Mouse (Mus musculus): ENCODE measurements around the gene Fut1. TPM values are rescaled to one million over a fixed set of nuclear protein-coding genes. Genes with fewer than 3 reads are reported as not detected.

Fut1 gene
- total RNA-seq (2018; cell fraction: chromatin; rRNA removed): not detected
- total RNA-seq (2018; cell fraction: cytosol; rRNA removed): not detected
- not detected for total RNA-seq (2018; cell fraction: nucleus; rRNA removed)
- not detected in 3 replicates for polyA plus RNA-seq (2018)

DNA sequence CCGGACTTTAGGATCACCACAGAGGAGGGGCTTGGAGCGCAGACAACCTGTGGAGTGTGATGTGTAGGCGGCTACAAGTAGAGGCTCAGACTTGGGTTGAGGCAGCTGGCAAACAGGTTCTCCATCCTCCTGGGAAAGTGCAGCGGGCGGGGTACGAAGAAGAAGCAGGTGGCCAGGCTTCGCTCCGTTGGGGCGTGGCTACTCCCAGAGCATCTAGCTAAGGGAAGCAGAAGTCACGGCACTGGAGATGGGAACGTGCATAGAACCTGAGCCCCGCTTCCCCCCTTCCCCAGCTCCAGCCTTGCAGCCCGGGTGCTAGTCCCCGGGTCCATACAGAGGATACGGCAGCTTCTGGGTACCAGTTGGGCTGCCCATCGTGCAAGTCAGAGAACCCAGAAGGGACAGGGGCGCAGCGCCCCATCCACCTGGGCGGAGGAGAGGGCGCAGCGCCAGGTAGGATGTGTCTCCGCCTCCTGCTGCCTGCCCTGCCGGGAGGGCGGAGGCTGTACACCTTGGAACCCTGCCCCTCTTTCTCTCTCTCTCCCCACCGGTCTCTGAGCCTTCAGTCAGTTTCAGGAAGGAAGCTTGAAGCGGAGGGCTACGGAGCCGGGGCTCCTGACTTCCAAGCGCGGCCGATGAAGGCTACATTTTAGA lies at the start of gene Fut1:
Gene Fut1, plus strand, starts transcription at position 248 of the 654 bp plus-strand sequence.
- no peak within 1 kb of the TSS for H3K4me3 ChIP-seq (ENCODE audit: inconsistent target)
- WGBS (ENCODE audit: missing documents): 30% methylated on average over 30 of the region's 31 CpGs
- no peaks in the 10 kb centered on the region for H3K36me3 ChIP-seq (ENCODE audit: inconsistent target)
- no peak within 1 kb of the TSS for H3K27ac ChIP-seq
- no peaks in the 10 kb centered on the region for H3K79me2 ChIP-seq (ENCODE audit: inconsistent target)

DNA sequence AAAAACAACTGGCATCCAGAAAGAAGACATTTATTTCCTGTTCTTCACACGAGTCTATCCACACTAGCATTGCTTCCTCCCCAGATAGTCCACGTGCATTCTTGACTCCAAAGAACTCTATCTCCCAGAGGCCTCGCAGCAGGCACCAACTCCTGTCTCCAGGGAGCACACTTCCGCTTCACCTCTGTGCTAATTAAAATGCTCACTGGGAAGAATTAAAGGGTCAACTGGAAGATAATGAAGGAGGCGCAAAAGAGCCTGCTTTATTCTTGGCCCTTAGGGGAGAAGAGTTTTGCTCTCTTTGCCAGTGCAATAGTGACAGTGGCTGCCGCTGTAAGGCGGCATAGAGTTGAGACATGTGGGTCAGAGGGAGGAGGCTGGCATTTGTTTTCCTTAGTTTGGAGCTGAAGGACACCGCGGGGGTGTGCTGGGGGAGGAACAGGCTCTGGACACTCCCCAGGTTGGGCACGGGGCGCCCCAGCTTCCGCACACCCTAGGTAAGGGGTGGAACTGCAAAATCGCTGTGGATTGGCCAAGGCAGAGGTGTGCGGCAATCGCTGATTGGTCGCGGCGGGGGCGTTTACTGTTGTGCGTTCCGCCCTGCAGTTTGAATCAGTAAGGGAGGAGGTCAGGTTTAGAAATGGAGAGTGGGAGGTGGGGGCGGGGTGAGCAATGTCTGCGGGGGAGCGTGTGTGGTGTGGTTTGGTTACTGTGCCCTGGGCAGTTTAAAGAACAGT lies 49.1 kb upstream of the Fut1 start:
- peak overlapping the region; percentile 11; the same call in 1 of the 2 replicates for H3K4me3 ChIP-seq (ENCODE audit: inconsistent target)
- 2% methylated on average over 24 of the region's 24 CpGs for WGBS (ENCODE audit: missing documents)
- H3K27ac ChIP-seq: peak overlapping the region; percentile 63
- H3K36me3 ChIP-seq (ENCODE audit: inconsistent target): no peaks in the 10 kb centered on the region
- peaks cover 26% of the 10 kb centered on the region for H3K79me2 ChIP-seq (ENCODE audit: inconsistent target)

DNA sequence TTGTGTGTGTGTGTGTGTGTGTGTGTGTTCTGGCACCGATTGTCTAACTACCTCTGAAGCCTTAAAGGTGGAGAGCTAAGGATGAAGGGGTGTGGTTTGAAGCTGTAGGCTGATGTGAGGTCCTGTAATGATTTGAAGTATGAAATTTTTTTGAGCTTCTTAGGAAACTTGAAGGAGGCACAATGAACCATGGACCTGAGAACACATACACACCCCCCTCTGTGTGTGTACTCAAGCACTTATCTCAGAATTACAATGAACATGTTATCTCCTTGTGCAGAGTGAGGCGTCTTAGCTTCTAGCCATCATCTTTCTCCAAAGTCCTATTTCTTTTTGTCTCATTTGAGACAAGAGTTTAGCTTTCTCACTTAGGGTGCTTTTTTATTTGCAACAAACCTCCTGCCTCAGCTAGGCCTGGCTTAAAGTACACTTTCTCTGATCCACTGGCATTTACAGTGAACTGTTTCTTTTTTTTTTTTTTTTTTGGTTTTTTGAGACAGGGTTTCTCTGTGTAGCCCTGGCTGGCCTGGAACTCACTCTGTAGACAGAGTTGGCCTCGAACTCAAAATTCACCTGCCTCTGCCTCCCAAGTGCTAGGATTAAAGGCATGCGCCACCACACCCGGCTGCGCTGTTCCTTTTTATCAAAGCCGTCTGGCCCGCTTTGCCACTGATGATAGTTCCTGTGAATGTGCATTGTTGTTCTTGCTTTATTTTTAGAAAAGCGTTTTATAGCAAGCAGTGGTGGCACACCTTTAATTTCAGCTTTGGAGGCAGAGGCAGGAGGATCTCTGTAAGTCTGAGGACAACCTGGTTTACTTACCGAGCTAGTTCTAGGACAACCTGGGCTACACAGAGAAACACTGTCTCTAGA lies 48.3 kb upstream of the Fut1 start:
- H3K4me3 ChIP-seq (ENCODE audit: inconsistent target): peak overlapping the region; percentile 11; the same call in 1 of the 2 replicates
- no peaks in the 10 kb centered on the region for H3K36me3 ChIP-seq (ENCODE audit: inconsistent target)
- WGBS (ENCODE audit: missing documents): 85% methylated on average over 10 of the region's 10 CpGs
- peaks cover 35% of the 10 kb centered on the region for H3K79me2 ChIP-seq (ENCODE audit: inconsistent target)
- peak overlapping the region; percentile 24; the same call in 1 of the 2 replicates for H3K27ac ChIP-seq

DNA sequence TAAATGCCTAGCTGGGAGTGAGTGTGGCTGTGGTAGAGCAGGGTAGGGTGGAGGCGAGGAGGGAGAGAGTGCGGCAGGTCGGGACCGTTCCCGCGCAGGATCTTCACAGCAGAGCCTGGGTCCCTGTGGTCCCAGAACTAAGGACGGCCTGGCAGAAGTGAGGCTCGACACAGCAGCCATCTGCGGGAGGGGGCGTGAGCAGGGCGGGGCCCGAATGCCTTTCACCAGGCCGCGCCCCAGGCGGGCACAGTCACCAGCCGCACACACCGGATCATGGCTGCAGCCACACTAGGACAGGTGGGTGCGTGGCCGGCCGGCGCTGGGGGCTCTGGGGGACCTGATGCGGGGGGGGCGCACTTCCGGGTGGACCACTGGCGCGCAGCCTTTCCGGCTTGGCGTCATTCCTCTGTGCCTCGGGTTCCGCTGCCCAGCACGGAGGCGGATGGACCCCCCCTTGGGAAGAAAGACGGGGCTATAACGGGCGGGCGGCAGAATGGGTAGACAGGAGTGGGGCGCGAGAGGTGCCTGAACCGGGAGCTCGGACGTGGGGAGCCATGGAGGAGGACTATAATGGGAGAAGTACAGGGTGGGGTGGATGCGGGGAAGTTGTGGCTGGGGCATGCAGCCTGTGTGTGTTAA lies 46.9 kb upstream of the Fut1 start, which contains the start of gene Bcat2:
Gene Bcat2, plus strand, starts transcription at position 51 of the 639 bp plus-strand sequence.
- Histone ChIP-seq H3K4me3 (ENCODE audit: inconsistent target) (peak within 1 kb of the TSS; percentile 80), H3K36me3 (ENCODE audit: inconsistent target) (peaks cover 3% of the 10 kb centered on the region; the same call in 1 of the 2 replicates), H3K27ac (peak within 1 kb of the TSS; percentile 53), H3K79me2 (ENCODE audit: inconsistent target) (peaks cover 48% of the 10 kb centered on the region)
- 2% methylated on average over 21 of the region's 42 CpGs for WGBS (ENCODE audit: missing documents)

DNA sequence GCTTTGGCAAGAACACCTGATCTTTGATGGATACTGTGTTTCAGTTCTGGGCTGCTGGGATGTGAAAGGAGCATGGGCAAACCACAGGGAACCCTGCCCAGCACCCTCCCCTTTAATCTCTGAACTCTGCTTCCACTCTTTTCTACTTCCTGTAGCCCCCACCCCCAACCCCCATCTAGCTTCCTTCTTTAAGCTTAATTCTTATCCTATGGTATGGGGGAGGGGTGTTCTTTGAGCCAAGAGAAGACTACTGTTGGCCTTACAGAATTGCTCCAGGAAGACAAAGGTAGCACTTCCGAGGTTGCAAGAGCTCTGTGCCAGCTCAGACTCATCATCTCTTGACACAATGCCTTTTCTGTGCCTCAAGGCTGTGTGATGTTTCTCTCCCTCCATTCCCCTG lies 45.1 kb upstream of the Fut1 start:
- peaks cover 20% of the 10 kb centered on the region for H3K36me3 ChIP-seq (ENCODE audit: inconsistent target)
- H3K79me2 ChIP-seq (ENCODE audit: inconsistent target): peaks cover 48% of the 10 kb centered on the region
- H3K27ac ChIP-seq: no peak overlapping the region
- H3K4me3 ChIP-seq (ENCODE audit: inconsistent target): no peak overlapping the region
- 20% methylated on average over 1 of the region's 1 CpGs for WGBS (ENCODE audit: missing documents)

DNA sequence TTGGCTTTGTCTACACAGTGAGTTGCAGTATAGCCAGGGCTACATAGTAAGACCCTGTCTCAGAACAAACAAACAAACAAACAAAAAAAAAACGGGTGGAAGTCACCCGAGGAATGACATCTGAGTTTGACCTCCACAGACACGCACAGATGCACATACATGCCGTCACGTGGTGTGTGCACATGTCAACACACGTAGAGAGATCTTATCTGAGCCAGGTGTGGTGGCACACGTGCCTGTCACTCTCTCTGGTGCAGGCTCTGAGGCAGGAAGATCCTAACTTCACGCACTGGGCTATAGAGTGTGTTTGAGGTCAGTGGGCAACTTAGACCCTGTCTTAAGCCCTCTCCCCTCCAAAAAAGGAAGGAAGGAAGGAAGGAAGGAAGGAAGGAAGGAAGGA lies 43.1 kb upstream of the Fut1 start:
- 94% methylated on average over 8 of the region's 8 CpGs for WGBS (ENCODE audit: missing documents)
- Histone ChIP-seq H3K4me3 (ENCODE audit: inconsistent target) (no peak overlapping the region), H3K27ac (no peak overlapping the region), H3K79me2 (ENCODE audit: inconsistent target) (peaks cover 48% of the 10 kb centered on the region), H3K36me3 (ENCODE audit: inconsistent target) (peaks cover 32% of the 10 kb centered on the region)

DNA sequence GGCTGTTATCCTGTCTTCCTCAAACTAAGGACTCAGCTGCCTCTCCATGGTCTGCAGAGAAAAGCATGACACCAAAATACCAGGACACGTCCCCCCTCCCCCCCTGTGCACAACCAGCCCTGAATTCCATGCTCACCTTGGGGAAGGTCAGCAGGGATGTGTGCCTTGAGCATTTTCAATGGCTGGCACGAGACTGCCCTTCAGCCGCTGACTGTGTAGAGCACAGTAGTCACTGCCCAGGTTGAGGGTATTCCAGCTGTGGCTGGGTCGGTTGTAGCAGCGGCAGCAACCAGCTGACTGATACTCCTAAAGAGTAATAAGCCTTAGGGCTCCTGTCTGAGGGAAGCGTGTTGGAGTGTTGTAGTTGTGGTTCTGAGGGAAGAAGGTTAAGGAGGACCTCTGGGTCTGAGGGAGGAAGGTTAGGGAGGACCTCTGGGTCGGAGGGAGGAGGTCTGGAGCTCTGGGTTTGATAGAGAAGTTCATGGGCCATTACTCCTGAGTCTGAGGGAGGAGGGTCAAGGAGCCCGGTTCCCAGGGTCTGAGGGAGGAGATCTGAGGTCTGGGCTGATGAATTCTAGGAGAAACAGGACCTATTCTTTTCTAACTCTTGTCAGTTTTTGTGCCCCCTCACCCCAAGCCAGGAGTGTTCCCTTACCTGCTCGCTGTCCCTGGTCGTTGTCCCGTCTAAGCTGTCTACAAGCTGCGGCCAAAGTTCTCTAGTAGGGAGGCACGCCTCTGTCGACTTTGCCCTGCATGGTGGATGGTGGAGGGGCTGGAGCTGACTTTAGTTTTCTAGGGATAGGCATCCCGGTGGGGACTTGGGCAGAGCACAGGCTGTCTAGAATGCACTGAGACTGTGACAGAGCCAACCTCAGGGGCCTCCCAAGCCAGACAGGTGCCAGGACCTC lies 42.4 kb upstream of the Fut1 start:
- no peak overlapping the region for H3K27ac ChIP-seq
- no peak overlapping the region for H3K4me3 ChIP-seq (ENCODE audit: inconsistent target)
- WGBS (ENCODE audit: missing documents): 92% methylated on average over 15 of the region's 15 CpGs
- H3K36me3 ChIP-seq (ENCODE audit: inconsistent target): peaks cover 35% of the 10 kb centered on the region
- H3K79me2 ChIP-seq (ENCODE audit: inconsistent target): peaks cover 48% of the 10 kb centered on the region

DNA sequence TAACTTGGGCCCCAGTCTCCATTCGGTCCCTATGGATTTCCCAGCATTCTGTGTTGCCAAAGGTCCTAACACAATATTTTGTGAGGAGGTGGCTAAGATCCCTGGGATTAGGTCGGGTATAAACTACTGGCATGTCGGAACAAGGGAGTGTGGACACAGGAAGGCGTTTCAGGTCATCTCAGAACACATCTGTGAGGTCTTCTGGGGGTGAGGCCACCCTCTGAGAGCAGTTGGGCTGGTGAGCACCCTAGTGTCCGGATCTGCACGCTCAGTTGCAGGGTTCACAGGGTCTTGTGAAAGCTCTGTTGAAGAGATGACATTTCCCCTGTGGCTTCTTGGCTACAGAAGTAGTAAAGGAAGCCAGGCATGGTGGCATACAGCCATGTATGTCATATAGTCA lies 31.2 kb upstream of the Fut1 start:
- Histone ChIP-seq H3K4me3 (ENCODE audit: inconsistent target) (no peak overlapping the region), H3K79me2 (ENCODE audit: inconsistent target) (no peaks in the 10 kb centered on the region), H3K27ac (no peak overlapping the region), H3K36me3 (ENCODE audit: inconsistent target) (peaks cover 38% of the 10 kb centered on the region)
- WGBS (ENCODE audit: missing documents): 90% methylated on average over 6 of the region's 6 CpGs

DNA sequence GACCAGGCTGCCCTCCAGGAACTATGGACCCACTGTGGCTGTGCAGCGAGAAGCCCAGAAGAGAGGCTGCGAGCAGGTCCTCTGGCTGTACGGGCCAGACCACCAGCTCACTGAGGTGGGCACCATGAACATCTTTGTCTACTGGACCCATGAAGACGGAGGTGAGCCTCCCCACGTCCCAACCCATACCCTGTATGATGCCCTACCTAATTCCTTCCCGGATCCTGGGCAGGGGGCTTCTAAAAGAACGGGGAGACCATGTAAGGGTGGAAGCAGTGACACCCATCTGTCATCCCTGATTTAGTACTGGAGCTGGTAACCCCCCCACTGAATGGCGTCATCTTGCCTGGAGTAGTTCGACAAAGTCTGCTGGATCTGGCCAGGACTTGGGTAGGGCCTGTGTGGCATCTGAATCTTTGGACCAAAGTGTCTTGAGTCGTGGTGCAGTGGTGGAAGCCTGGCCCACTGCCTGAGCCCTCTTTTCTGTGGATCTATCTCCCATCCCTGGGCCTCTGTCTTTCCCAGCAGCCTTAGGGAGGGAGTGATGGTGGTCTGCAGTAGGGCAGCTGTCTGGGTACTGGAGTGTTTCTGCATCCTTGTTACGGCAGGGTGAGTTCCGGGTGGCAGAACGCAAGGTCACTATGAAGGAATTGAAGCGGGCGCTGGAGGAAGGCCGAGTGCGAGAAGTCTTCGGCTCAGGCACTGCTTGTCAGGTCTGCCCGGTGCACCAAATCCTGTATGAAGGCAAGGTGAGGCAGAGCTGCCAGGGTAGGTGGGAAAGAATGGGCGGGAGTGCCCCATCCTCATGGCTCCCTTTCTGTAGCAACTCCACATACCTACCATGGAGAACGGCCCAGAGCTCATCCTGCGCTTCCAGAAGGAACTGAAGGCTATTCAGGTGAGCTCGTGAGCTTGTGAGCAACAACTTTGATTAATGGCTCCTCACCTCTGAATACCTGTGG lies 29.2 kb upstream of the Fut1 start:
- no peaks in the 10 kb centered on the region for H3K79me2 ChIP-seq (ENCODE audit: inconsistent target)
- H3K36me3 ChIP-seq (ENCODE audit: inconsistent target): peaks cover 34% of the 10 kb centered on the region
- WGBS (ENCODE audit: missing documents): 96% methylated on average over 23 of the region's 23 CpGs
- no peak overlapping the region for H3K4me3 ChIP-seq (ENCODE audit: inconsistent target)
- H3K27ac ChIP-seq: no peak overlapping the region

DNA sequence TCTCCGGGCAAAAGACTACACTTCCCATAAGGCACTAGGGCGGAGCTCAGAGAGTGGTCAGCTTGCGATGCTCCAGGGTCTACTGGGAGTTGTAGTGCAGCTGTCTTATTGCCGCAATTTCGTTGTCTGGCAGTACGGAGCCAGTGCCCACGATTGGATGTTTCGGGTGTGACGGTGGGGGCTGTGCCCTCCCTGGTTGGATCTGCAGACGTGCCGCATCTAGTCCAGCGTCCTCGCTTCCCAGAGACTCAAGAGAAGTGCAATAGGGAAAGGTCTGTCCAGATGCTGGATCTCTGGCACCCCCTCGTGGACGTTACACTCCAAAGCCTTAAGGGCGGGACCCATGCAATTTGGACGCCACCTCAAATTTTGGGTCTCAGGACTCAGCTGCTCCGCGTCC lies 27.9 kb upstream of the Fut1 start:
- Histone ChIP-seq H3K4me3 (ENCODE audit: inconsistent target) (no peak overlapping the region), H3K36me3 (ENCODE audit: inconsistent target) (peaks cover 34% of the 10 kb centered on the region), H3K79me2 (ENCODE audit: inconsistent target) (no peaks in the 10 kb centered on the region), H3K27ac (no peak overlapping the region)
- WGBS (ENCODE audit: missing documents): 6% methylated on average over 19 of the region's 19 CpGs

DNA sequence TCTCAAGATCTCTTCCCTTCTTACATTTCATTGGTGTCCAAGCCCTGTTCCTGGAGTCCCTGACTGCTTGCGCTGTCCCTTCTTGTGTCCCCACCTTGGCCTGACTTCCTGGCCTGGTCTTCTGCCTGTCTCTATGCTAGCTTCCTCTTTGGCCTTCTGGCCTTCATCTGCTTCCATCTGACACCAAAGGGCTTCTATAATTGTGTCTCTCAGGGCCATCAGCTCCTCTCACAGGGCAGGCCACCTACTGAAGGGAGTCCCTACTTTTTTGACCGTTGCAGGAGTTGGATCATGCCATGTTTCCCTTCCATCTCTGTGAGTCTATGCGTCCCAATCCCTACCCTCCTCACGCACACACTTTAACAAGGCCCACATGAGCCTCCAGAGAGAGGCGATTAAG lies 27.2 kb upstream of the Fut1 start:
- H3K79me2 ChIP-seq (ENCODE audit: inconsistent target): no peaks in the 10 kb centered on the region
- H3K36me3 ChIP-seq (ENCODE audit: inconsistent target): peaks cover 26% of the 10 kb centered on the region
- no peak overlapping the region for H3K4me3 ChIP-seq (ENCODE audit: inconsistent target)
- no peak overlapping the region for H3K27ac ChIP-seq
- 88% methylated on average over 5 of the region's 5 CpGs for WGBS (ENCODE audit: missing documents)

DNA sequence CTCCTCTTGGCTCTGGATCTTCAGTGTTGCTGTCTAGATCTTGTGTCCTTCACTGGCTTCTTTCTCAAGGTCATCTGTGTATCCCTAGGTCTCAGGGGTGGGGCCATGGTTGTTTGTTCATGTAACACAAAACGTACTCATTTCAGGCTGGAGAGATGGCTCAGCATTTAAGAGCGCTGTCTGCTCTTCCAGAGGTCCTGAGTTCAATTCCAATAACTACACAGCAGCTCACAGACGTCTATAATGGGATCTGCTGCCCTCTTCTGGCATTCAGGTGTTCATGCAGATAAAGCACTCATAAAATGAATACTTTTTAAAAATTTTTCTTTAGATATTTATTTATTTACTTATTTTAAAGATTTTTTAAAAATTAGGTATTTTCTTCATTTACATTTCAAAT lies 26.2 kb upstream of the Fut1 start:
- H3K36me3 ChIP-seq (ENCODE audit: inconsistent target): peaks cover 16% of the 10 kb centered on the region; the same call in 1 of the 2 replicates
- 64% methylated on average over 3 of the region's 3 CpGs for WGBS (ENCODE audit: missing documents)

More for the DNA sequence above, 26.2 kb upstream of the Fut1 start:
- Histone ChIP-seq H3K79me2 (ENCODE audit: inconsistent target) (no peaks in the 10 kb centered on the region), H3K27ac (no peak overlapping the region), H3K4me3 (ENCODE audit: inconsistent target) (no peak overlapping the region)
